Mouse (Mus musculus) olfactory bulb, adult 2 months (tissue): Measurements from ENCODE around the gene N4bp2l2.

Experiments
- CTCF ChIP-seq: fragments of 200-500 bp; IDR thresholded peaks from 2 replicates; pipeline ENCODE4 v1.5.1; 2012; ENCODE audit warnings: low read depth, mild to moderate bottlenecking, low read length, moderate library complexity; ENCODE audit not compliant: insufficient read depth
- POLR2A ChIP-seq: fragments of 200-500 bp; IDR thresholded peaks from 2 replicates; pipeline ENCODE4 v1.6.1; 2012; ENCODE audit warnings: mild to moderate bottlenecking, low read depth, low read length, moderate library complexity; ENCODE audit not compliant: insufficient read depth

GRCm38 (mm10) chr5:150607631-150608030 is 58.4 kb downstream of the N4bp2l2 start:
- TF ChIP-seq CTCF: no peak
- no peak for TF ChIP-seq POLR2A
